Mouse (Mus musculus) B cell, adult 2 months (primary cell): Measurements from ENCODE around the gene Wdr46.

ENCODE experiments used
- DNase-seq, 2 experiments: peaks; one replicate each; pipeline ENCODE4 v3.0.0; 2022

Wdr46 gene

DNA sequence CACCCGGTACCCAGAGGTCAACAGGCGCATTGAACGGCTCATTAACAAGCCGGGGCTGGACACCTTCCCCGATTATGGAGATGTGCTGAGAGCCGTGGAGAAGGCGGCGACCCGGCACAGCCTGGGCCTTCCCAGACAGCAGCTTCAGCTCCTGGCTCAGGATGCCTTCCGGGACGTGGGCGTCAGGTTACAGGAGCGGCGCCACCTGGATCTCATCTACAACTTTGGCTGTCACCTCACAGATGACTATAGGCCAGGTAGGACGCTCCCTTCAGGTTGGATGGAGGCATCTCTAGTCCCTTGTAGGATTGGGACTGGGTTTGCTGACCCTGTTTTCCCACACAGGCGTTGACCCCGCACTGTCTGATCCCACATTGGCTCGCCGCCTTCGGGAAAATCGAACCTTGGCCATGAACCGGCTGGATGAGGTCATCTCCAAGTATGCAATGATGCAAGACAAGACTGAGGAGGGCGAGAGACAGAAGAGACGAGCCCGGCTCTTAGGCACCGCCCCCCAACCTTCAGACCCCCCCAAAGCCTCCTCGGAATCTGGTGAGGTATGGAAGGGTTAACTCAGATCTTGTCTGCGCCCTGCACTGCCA is 28.5 kb upstream of the Wdr46 start:
- DNase-seq: no peak

DNA sequence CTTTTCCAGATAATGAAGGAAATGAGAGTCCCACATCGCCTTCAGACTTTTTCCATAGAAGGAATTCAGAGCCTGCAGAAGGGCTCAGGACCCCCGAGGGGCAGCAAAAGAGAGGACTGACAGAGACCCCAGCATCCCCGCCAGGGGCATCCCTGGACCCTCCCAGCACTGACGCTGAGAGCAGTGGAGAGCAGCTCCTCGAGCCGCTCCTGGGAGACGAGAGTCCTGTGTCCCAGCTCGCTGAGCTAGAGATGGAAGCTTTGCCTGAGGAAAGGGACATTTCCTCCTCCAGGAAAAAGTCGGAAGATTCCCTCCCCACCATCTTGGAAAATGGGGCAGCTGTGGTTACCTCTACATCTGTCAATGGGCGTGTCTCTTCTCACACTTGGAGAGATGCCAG is 27.2 kb upstream of the Wdr46 start:
- no peak for DNase-seq

DNA sequence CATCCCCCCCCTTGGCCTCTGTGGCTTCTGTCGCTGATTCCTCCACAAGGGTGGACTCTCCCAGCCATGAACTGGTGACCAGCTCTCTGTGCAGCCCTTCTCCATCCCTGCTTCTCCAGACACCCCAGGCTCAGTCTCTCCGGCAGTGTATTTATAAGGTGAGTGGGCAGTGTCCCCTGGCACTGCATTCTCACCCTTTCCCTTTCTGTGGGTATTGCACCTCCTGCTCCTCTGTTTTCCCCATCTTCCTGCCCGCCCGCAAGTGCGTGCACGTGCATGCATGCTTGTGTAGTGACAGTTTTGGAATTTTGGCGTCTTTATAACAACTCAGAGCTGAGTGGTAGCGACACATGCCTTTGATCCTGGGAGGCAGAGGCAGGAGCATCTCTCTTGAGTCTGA is 26.6 kb upstream of the Wdr46 start:
- no peak for DNase-seq

DNA sequence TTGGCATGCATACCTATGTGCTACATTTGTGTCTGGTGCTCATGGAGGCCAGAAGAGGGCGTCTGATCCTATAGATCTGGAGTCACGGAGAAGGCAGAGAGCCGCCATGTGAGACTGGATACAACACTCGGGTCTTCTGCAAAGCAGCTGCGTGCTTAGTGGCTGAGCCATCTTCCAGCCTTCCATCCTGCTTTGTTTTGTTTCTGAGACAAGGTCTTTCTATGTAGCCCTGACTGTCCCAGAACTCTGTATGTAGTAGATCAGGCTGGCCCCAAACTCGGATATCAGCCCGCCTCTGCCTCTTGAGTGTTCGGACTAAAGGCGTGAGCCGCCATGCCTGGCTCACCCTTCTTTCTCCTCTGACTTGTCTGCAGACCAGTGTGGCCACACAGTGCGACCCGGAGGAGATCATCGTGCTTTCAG is 25.5 kb upstream of the Wdr46 start:
- DNase-seq: no peak

GRCm38 (mm10) chr17:33915671-33916250 is 24.7 kb upstream of the Wdr46 start, which contains the start of the genes Tapbp and Zbtb22:
TSS of gene Tapbp (plus strand) at chr17:33915899.
TSS of gene Zbtb22 (plus strand) at chr17:33915904.
- peak; percentile 89 to 91 for DNase-seq

GRCm38 (mm10) chr17:33916294-33916693 is 24.2 kb upstream of the Wdr46 start:
- no peak for DNase-seq

GRCm38 (mm10) chr17:33916847-33917655 is 23.4 kb upstream of the Wdr46 start:
- DNase-seq: no peak

- DNase-seq: no peak
These were observed 22.7 kb upstream of the Wdr46 start for GRCm38 (mm10) chr17:33917656-33918292.

DNA sequence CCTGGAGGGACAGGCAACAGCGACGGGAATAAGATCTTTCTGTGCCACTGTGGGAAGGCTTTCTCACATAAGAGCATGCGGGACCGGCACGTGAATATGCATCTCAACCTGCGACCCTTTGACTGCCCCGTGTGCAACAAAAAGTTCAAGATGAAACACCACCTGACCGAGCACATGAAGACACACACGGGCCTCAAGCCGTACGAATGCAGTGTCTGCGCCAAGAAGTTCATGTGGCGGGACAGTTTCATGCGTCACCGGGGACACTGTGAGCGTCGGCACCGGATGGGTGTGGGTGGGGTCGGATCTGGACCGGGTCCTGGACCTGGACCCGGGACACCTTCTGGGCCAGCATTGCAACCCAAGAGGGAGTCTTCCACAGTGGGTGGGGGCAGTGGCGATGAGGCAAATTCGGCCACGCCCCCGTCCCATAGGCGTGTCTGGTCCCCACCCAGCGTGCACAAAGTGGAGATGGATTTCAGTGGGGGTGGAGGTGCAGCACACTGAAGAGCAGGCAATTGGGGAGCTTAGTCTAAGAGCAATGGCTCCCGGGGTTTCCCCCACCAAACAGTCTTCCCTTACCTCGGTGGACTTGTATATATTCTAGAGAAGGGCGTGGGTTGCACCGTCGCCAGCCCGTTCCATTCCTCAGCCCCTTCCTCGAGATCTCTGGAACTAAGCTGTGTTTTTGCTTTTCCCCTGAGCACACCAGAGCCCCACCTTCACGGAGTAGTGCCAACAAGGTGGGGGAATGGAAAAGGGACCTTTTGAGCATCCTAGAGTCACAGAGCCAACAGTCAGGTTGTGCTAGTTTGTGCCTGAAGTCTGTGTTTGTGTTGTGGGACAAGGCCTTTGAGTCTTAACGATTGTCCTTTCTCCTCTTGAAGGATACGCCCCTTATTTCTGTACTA is 21.9 kb upstream of the Wdr46 start:
- peak in 1 of 2 experiments; percentile 29 for DNase-seq

GRCm38 (mm10) chr17:33919351-33920281 is 20.8 kb upstream of the Wdr46 start:
- peak; percentile 89 to 93 for DNase-seq

GRCm38 (mm10) chr17:33920282-33921097 is 20.0 kb upstream of the Wdr46 start:
- DNase-seq: peak; percentile 90 to 91

- no peak for DNase-seq
These were observed 19.1 kb upstream of the Wdr46 start for GRCm38 (mm10) chr17:33921361-33921760.

- peak; percentile 83 to 84 for DNase-seq
These were observed 15.7 kb upstream of the Wdr46 start for GRCm38 (mm10) chr17:33924577-33925283.

DNA sequence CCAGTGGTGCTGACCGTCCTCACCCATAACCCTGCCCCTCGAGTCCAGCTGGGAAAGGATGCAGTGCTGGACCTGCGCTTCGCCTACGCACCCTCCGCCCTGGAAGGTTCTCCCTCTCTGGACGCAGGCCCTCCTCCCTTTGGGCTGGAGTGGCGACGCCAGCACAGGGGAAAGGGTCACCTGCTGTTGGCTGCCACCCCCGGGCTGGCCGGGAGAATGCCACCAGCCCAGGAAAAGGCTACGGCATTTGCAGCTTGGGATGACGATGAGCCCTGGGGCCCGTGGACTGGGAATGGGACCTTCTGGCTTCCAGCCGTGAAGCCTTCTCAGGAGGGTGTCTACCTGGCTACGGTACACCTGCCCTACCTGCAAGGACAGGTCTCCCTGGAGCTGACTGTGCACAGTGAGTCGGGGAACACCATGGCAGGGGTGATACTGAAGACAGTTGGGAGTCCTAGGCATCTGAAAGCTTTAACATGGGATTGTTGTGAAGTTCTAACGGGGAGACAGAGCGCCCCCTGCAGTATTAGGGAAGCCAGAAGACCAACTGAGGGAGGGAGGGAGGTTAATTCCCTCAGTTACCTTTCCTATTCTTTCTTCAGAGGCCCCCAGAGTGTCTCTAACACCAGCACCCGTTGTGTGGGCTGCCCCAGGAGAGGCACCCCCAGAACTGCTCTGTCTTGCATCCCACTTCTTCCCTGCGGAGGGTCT is 14.9 kb upstream of the Wdr46 start:
- no peak for DNase-seq

DNA sequence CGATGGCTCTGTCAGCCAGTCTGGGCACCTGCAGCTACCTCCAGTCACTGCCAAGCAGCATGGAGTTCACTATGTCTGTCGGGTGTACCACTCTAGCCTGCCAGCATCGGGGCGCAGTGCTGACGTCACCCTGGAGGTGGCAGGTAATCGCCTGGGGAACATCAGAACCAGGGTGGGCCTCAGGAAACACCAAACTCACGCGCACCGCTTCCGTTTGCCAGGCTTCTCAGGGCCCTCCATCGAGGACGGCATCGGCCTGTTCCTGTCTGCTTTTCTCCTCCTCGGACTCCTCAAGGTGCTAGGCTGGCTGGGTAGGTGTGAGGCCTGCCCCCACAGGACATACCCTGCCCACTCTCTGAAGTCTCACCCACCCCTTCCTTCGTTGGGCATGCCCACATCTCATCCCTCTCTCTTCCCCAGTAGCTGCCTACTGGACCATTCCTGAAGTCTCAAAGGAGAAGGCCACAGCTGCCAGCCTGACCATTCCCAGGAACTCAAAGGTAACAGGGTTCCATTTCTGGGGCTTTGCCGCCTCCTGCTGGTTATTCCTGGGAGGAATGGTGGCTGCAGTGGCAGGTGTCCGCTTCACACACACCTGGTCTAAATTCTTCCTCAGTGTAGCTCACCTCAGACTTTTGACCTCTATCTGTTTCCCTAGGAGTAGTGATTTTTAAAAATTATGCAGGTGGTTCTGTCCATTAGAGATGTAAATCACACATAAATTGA is 14.1 kb upstream of the Wdr46 start:
- DNase-seq: peak; percentile 35 to 44

- no peak for DNase-seq
These were observed 12.1 kb upstream of the Wdr46 start for GRCm38 (mm10) chr17:33928251-33928947.
